Mouse (Mus musculus) embryonic fibroblast, embryonic 13.5 days (primary cell): ENCODE results near the gene Tsr3.

Source experiments
- CTCF ChIP-seq: IDR thresholded peaks from 2 replicates; pipeline ENCODE4 v1.5.1; 2011; ENCODE audit warnings: mild to moderate bottlenecking, control low read depth, low read length, moderate library complexity, borderline replicate concordance; ENCODE audit not compliant: insufficient read depth
- POLR2A ChIP-seq: IDR thresholded peaks from 2 replicates; pipeline ENCODE4 v1.6.1; 2011; ENCODE audit warnings: low read depth, mild to moderate bottlenecking, control low read depth, low read length, moderate library complexity

- TF ChIP-seq CTCF (no peak), POLR2A (no peak)
Observed at GRCm38 (mm10) chr17:25253760-25254159, 13.8 kb downstream of the Tsr3 start.
